Mouse (Mus musculus) lung, embryonic 14.5 days (tissue): Measurements from ENCODE around the gene Gm20388. TPM values are rescaled to one million over a fixed set of nuclear protein-coding genes. Genes with fewer than 3 reads are reported as not detected.

Source experiments
- ATAC-seq: fragments of 200-750 bp; cut with Nextera tagmentation; 2 replicates; pipeline ENCODE4 v1.8.0; 2017; ENCODE audit warnings: mild to moderate bottlenecking, moderate TSS enrichment, moderate library complexity; ENCODE audit not compliant: insufficient read depth
- DNase-seq: peaks from one replicate; pipeline ENCODE4 v3.0.0-alpha.2; 2015
- H3K27ac ChIP-seq: fragments of 300-500 bp; sonication (generic); 2 replicates; pipeline ENCODE4 v1.5.1; 2014; ENCODE audit warnings: low read depth, mild to moderate bottlenecking, moderate library complexity
- H3K27me3 ChIP-seq: fragments of 300-500 bp; sonication (generic); 2 replicates; pipeline ENCODE4 v1.6.1; 2014; ENCODE audit warnings: low read length, control low read depth; ENCODE audit not compliant: insufficient read depth
- H3K36me3 ChIP-seq: fragments of 300-500 bp; sonication (generic); 2 replicates; pipeline ENCODE4 v1.6.1; 2014; ENCODE audit warnings: control low read depth; ENCODE audit not compliant: insufficient read depth
- H3K4me1 ChIP-seq: fragments of 300-500 bp; sonication (generic); 2 replicates; pipeline ENCODE4 v1.6.1; 2014; ENCODE audit warnings: antibody characterized with exemption, control low read depth; ENCODE audit not compliant: insufficient read depth
- H3K4me2 ChIP-seq: fragments of 300-500 bp; sonication (generic); 2 replicates; pipeline ENCODE4 v1.6.1; 2014; ENCODE audit warnings: mild to moderate bottlenecking
- H3K4me3 ChIP-seq: fragments of 300-500 bp; sonication (generic); 2 replicates; pipeline ENCODE4 v1.5.1; 2014; ENCODE audit warnings: low read depth, low read length
- H3K9ac ChIP-seq: fragments of 300-500 bp; sonication (generic); 2 replicates; pipeline ENCODE4 v1.6.1; 2014
- H3K9me3 ChIP-seq: fragments of 300-500 bp; sonication (generic); 2 replicates; pipeline ENCODE4 v1.6.1; 2016; ENCODE audit warnings: low read depth, low read length, control low read depth
- CTCF ChIP-seq: IDR thresholded peaks from 2 replicates; pipeline ENCODE4 v1.5.1; 2016; ENCODE audit warnings: antibody characterized with exemption, low read depth
- WGBS: fragments of 180-500 bp; shearing (Covaris S2); extraction: QIAGEN DNeasy Blood & Tissue Kit; methylation state at CpG from one replicate; pipeline ENCODE4 v1.1.7; 2014; 5-methylcytosine and 5-hydroxymethylcytosine counted together
- polyA plus RNA-seq: library from polyadenylated mRNA; unstranded; fragments of >200 nt; fragmentation: Nextera tagmentation; extraction: Ambion mirVana; gene quantifications from 2 replicates; pipeline ENCODE4 v1.2.1, GENCODE M21; 2014

The Gm20388 gene
- polyA plus RNA-seq, 1 experiment from 2014 or later: not detected

- ATAC-seq: no peak
Measured at GRCm38 (mm10) chr8:120374070-120374469, 463.4 kb downstream of the Gm20388 start.

DNA sequence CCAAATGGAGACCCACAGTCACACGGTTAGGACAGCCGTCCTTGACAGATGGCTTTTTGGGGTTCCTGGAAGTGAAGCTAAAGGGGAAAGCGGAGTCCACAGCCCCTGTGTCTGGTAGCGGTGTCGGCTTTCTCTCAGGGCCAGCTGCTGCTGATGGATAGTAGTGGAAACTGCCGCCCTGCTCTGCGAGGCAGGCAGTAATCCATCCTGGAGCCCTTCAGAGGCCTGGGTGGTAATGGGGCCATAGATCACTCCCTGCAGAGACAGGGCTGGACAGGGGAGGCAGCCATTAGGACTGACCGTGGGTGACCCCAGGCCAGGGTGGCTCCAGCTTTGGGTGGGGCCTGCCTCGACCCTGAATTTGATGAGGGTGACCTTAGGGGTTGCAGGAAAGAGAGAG lies 463.9 kb downstream of the Gm20388 start:
- no peak overlapping the region for H3K4me2 ChIP-seq
- H3K27ac ChIP-seq: no peak overlapping the region
- 21% methylated on average over 9 of the region's 9 CpGs for WGBS
- no peaks in the 10 kb centered on the region for H3K9me3 ChIP-seq
- no peak for ATAC-seq
- no peaks in the 10 kb centered on the region for H3K27me3 ChIP-seq
- no peaks in the 10 kb centered on the region for H3K36me3 ChIP-seq
- peak; percentile 57 for DNase-seq
- H3K9ac ChIP-seq: no peak overlapping the region
- TF ChIP-seq CTCF: no peak
- no peak overlapping the region for H3K4me3 ChIP-seq
- peaks cover 59% of the 10 kb centered on the region for H3K4me1 ChIP-seq

More at GRCm38 (mm10) chr8:120374070-120374469, 463.4 kb downstream of the Gm20388 start:
- H3K27ac ChIP-seq: peak overlapping the region; percentile 27
- no peaks in the 10 kb centered on the region for H3K27me3 ChIP-seq
- H3K4me2 ChIP-seq: no peak overlapping the region
- DNase-seq: no peak
- H3K36me3 ChIP-seq: no peaks in the 10 kb centered on the region
- H3K4me1 ChIP-seq: peaks cover 61% of the 10 kb centered on the region
- 56% methylated on average over 1 of the region's 1 CpGs for WGBS
- no peak overlapping the region for H3K4me3 ChIP-seq
- TF ChIP-seq CTCF: no peak
- no peak overlapping the region for H3K9ac ChIP-seq
- no peaks in the 10 kb centered on the region for H3K9me3 ChIP-seq

- no peak for TF ChIP-seq CTCF
- no peak overlapping the region for H3K27ac ChIP-seq
- DNase-seq: peak; percentile 73
Measured at GRCm38 (mm10) chr8:120375170-120375569, 464.5 kb downstream of the Gm20388 start.

GRCm38 (mm10) chr8:120376215-120376614 lies 465.6 kb downstream of the Gm20388 start:
- no peak for DNase-seq
- TF ChIP-seq CTCF: no peak
- ATAC-seq: no peak
- WGBS: 76% methylated on average over 4 of the region's 4 CpGs
- Histone ChIP-seq H3K9ac (no peak overlapping the region; the same call in 1 of the 2 replicates), H3K36me3 (no peaks in the 10 kb centered on the region), H3K9me3 (no peaks in the 10 kb centered on the region), H3K4me3 (no peak overlapping the region), H3K27me3 (no peaks in the 10 kb centered on the region), H3K27ac (0 out of 2 replicates have a peak overlapping the region, but pooled peaks have one; percentile 49), H3K4me1 (peaks cover 49% of the 10 kb centered on the region), H3K4me2 (no peak overlapping the region)

More at GRCm38 (mm10) chr8:120375170-120375569, 464.5 kb downstream of the Gm20388 start:
- H3K9ac ChIP-seq: no peak overlapping the region
- no peaks in the 10 kb centered on the region for H3K36me3 ChIP-seq
- H3K4me1 ChIP-seq: peaks cover 52% of the 10 kb centered on the region
- no peaks in the 10 kb centered on the region for H3K9me3 ChIP-seq
- 50% methylated on average over 5 of the region's 5 CpGs for WGBS
- H3K4me2 ChIP-seq: no peak overlapping the region
- no peaks in the 10 kb centered on the region for H3K27me3 ChIP-seq
- ATAC-seq: no peak; the same call in 1 of the 2 replicates
- no peak overlapping the region for H3K4me3 ChIP-seq

DNA sequence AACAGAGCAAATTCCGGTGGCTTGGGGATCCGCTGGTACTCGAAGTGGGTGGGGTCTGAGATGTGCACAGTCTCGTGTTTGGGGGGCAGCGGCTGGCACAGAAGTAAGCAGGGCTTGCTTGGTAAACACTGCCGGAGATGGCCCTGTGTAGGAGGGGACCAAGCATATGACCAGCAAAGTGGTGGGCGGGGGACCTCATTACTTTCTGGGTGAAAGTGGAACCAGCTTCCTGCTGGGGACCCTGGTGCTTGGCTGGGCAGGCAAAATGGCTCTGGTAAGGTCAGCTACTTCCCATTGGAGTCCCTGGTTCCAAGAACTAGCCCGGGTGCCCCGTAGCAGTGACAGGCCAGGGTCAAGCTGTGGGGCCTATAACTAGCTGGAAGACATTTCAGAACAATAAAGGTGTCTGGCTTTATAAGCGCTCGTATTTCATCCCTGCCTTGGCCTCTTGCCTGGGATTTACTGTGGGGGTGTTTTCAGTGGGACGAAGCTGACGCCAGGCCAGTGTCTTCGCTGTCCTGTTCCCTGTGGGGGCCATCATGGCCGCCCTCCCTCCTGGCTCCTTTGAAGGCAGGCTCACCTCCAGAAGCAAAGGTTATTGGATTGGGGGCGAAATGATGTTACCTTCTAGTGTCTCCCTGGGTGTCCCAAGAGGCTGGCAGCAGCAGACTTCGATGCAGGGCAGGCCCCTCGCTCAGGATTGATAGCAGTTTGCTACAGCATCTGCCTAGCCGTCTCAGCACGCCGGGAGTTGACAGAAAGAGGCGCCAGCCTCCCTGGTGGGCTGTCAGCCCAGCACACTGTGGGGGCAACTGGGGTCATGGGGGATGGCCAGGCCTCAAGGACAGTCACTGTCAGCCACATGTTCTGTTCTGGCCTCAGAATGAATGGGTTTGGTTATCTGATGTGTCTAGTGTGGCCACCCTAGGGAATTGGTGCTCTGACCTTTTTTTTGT lies 466.5 kb downstream of the Gm20388 start:
- Histone ChIP-seq H3K9ac (no peak overlapping the region; the same call in 1 of the 2 replicates), H3K27me3 (no peaks in the 10 kb centered on the region), H3K27ac (peak overlapping the region; percentile 49; the same call in 1 of the 2 replicates), H3K4me3 (no peak overlapping the region), H3K4me2 (0 out of 2 replicates have a peak overlapping the region, but pooled peaks have one; percentile 1), H3K4me1 (peaks cover 53% of the 10 kb centered on the region), H3K36me3 (no peaks in the 10 kb centered on the region), H3K9me3 (no peaks in the 10 kb centered on the region)
- ATAC-seq: no peak
- 34% methylated on average over 22 of the region's 22 CpGs for whole genome bisulfite sequencing
- TF ChIP-seq CTCF: no peak
- DNase-seq: peak; percentile 68

- no peaks in the 10 kb centered on the region for H3K36me3 ChIP-seq
- 58% methylated on average over 7 of the region's 7 CpGs for WGBS
- H3K9ac ChIP-seq: no peak overlapping the region
- no peaks in the 10 kb centered on the region for H3K9me3 ChIP-seq
- no peaks in the 10 kb centered on the region for H3K27me3 ChIP-seq
- H3K27ac ChIP-seq: no peak overlapping the region; the same call in 1 of the 2 replicates
- H3K4me2 ChIP-seq: 0 out of 2 replicates have a peak overlapping the region, but pooled peaks have one; percentile 1
- no peak for DNase-seq
- no peak for TF ChIP-seq CTCF
- no peak overlapping the region for H3K4me3 ChIP-seq
- no peak for ATAC-seq
- peaks cover 57% of the 10 kb centered on the region for H3K4me1 ChIP-seq
Measured at GRCm38 (mm10) chr8:120377803-120378189, 467.2 kb downstream of the Gm20388 start.

DNA sequence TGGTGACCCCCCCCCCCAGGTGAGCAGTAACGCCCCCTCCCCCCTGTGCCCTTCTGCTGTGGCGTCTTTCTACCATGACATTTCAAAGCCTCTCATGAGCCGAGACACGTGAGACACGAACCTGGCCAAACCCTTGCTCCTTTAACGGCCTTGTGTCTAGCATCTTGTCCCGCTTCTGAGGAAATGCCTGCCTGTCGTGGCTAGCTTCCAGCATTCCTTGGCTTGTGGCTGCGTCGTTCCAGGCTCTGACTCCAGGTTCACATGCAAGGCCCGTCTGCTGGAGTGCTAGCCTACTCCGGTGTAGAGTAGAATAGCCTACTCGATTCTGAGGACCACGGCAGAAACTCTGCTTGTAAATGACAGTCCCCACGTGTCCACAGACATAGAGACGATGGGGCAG lies 467.7 kb downstream of the Gm20388 start:
- Histone ChIP-seq H3K4me1 (peaks cover 62% of the 10 kb centered on the region), H3K27ac (no peak overlapping the region), H3K4me3 (no peak overlapping the region), H3K9me3 (no peaks in the 10 kb centered on the region), H3K36me3 (no peaks in the 10 kb centered on the region), H3K9ac (no peak overlapping the region), H3K27me3 (no peaks in the 10 kb centered on the region), H3K4me2 (no peak overlapping the region)
- WGBS: 27% methylated on average over 16 of the region's 16 CpGs
- no peak for TF ChIP-seq CTCF
- DNase-seq: peak; percentile 75
- no peak for ATAC-seq
